Mouse (Mus musculus) forebrain, embryonic 15.5 days (tissue): ENCODE data around the gene Musk. TPM values are rescaled to one million over a fixed set of nuclear protein-coding genes. Genes with fewer than 3 reads are reported as not detected.

Experiments
- ATAC-seq: fragments of 200-750 bp; cut with Nextera tagmentation; replicated peaks from 2 replicates; pipeline ENCODE4 v1.8.0; 2017; ENCODE audit warnings: mild to moderate bottlenecking, moderate TSS enrichment, moderate library complexity
- H3K27ac ChIP-seq: fragments of 300-500 bp; sonication (generic); replicated peaks from 2 replicates; pipeline ENCODE4 v1.5.1; 2015; ENCODE audit warnings: mild to moderate bottlenecking, inconsistent platforms
- H3K27me3 ChIP-seq: fragments of 300-500 bp; sonication (generic); 2 replicates; pipeline ENCODE4 v1.6.1; 2015; ENCODE audit warnings: inconsistent platforms
- H3K36me3 ChIP-seq: fragments of 300-500 bp; sonication (generic); 2 replicates; pipeline ENCODE4 v1.6.1; 2015; ENCODE audit warnings: mild to moderate bottlenecking, inconsistent platforms
- H3K4me1 ChIP-seq: fragments of 300-500 bp; sonication (generic); 2 replicates; pipeline ENCODE4 v1.6.1; 2015; ENCODE audit warnings: inconsistent platforms
- H3K4me2 ChIP-seq: fragments of 300-500 bp; sonication (generic); replicated peaks from 2 replicates; pipeline ENCODE4 v1.6.1; 2015; ENCODE audit warnings: mild to moderate bottlenecking, inconsistent platforms
- H3K4me3 ChIP-seq: fragments of 300-500 bp; sonication (generic); 2 replicates; pipeline ENCODE4 v1.5.1; 2015; ENCODE audit warnings: mild to moderate bottlenecking, inconsistent platforms
- H3K9ac ChIP-seq: fragments of 300-500 bp; sonication (generic); replicated peaks from 2 replicates; pipeline ENCODE4 v1.6.1; 2015; ENCODE audit warnings: mild to moderate bottlenecking, inconsistent platforms
- H3K9me3 ChIP-seq: fragments of 300-500 bp; sonication (generic); 2 replicates; pipeline ENCODE4 v1.6.1; 2016; ENCODE audit warnings: inconsistent platforms
- WGBS: fragments of 180-500 bp; shearing (Covaris S2); methylation state at CpG from one replicate; pipeline ENCODE4 v1.1.7; 2015; ENCODE audit warnings: mixed read lengths; 5-methylcytosine and 5-hydroxymethylcytosine counted together
- polyA plus RNA-seq: library from polyadenylated mRNA; unstranded; fragments of >200 nt; fragmentation: Nextera tagmentation; extraction: Ambion mirVana; gene quantifications from 2 replicates; pipeline ENCODE4 v1.2.1, GENCODE M21; 2015

Gene Musk
- polyA plus RNA-seq, 1 experiment from 2014 or later: 0.13 TPM

- 82% methylated on average over 6 of the region's 6 CpGs for WGBS
- H3K4me1 ChIP-seq: no peaks in the 10 kb centered on the region
Measured at GRCm38 (mm10) chr4:58278368-58278767, 7.4 kb upstream of the Musk start.

GRCm38 (mm10) chr4:58280121-58280520 lies 5.6 kb upstream of the Musk start:
- H3K4me2 ChIP-seq: no peak overlapping the region
- WGBS: 82% methylated on average over 2 of the region's 2 CpGs
- no peak for ATAC-seq
- no peaks in the 10 kb centered on the region for H3K9me3 ChIP-seq
- no peaks in the 10 kb centered on the region for H3K4me1 ChIP-seq
- H3K4me3 ChIP-seq: no peak overlapping the region
- H3K27ac ChIP-seq: no peak overlapping the region
- H3K9ac ChIP-seq: no peak overlapping the region
- no peaks in the 10 kb centered on the region for H3K27me3 ChIP-seq
- H3K36me3 ChIP-seq: no peaks in the 10 kb centered on the region

More at GRCm38 (mm10) chr4:58278368-58278767, 7.4 kb upstream of the Musk start:
- no peaks in the 10 kb centered on the region for H3K36me3 ChIP-seq
- no peak overlapping the region for H3K4me2 ChIP-seq
- H3K9me3 ChIP-seq: no peaks in the 10 kb centered on the region
- H3K4me3 ChIP-seq: no peak overlapping the region
- no peak overlapping the region for H3K27ac ChIP-seq
- no peaks in the 10 kb centered on the region for H3K27me3 ChIP-seq
- no peak for ATAC-seq
- no peak overlapping the region for H3K9ac ChIP-seq

- WGBS: 84% methylated on average over 9 of the region's 9 CpGs
- Histone ChIP-seq H3K4me2 (no peak overlapping the region), H3K9ac (no peak overlapping the region), H3K27ac (no peak overlapping the region), H3K4me3 (no peak overlapping the region), H3K4me1 (no peaks in the 10 kb centered on the region), H3K27me3 (no peaks in the 10 kb centered on the region), H3K36me3 (no peaks in the 10 kb centered on the region), H3K9me3 (no peaks in the 10 kb centered on the region)
- no peak for ATAC-seq
Measured at GRCm38 (mm10) chr4:58286368-58287090, 769 bp downstream of the Musk start.

GRCm38 (mm10) chr4:58288753-58289152 lies 3.0 kb downstream of the Musk start:
- H3K9me3 ChIP-seq: no peaks in the 10 kb centered on the region
- no peaks in the 10 kb centered on the region for H3K4me1 ChIP-seq
- no peak overlapping the region for H3K4me3 ChIP-seq
- H3K27me3 ChIP-seq: no peaks in the 10 kb centered on the region
- H3K4me2 ChIP-seq: no peak overlapping the region
- ATAC-seq: no peak
- no peak overlapping the region for H3K9ac ChIP-seq
- no peaks in the 10 kb centered on the region for H3K36me3 ChIP-seq
- 91% methylated on average over 5 of the region's 5 CpGs for WGBS
- no peak overlapping the region for H3K27ac ChIP-seq

- Histone ChIP-seq H3K27ac (no peak overlapping the region), H3K36me3 (no peaks in the 10 kb centered on the region), H3K4me3 (no peak overlapping the region), H3K9ac (no peak overlapping the region), H3K4me2 (no peak overlapping the region), H3K27me3 (no peaks in the 10 kb centered on the region), H3K4me1 (no peaks in the 10 kb centered on the region), H3K9me3 (no peaks in the 10 kb centered on the region)
- ATAC-seq: no peak
- 59% methylated on average over 1 of the region's 1 CpGs for WGBS
Measured at GRCm38 (mm10) chr4:58291828-58292227, 6.1 kb downstream of the Musk start.

GRCm38 (mm10) chr4:58293099-58293498 lies 7.3 kb downstream of the Musk start:
- no peaks in the 10 kb centered on the region for H3K9me3 ChIP-seq
- H3K4me3 ChIP-seq: no peak overlapping the region
- 88% methylated on average over 3 of the region's 3 CpGs for WGBS
- no peak overlapping the region for H3K9ac ChIP-seq
- no peaks in the 10 kb centered on the region for H3K27me3 ChIP-seq
- H3K4me1 ChIP-seq: no peaks in the 10 kb centered on the region
- no peak overlapping the region for H3K27ac ChIP-seq
- H3K36me3 ChIP-seq: no peaks in the 10 kb centered on the region
- H3K4me2 ChIP-seq: no peak overlapping the region
- no peak for ATAC-seq

GRCm38 (mm10) chr4:58303862-58304261 lies 18.1 kb downstream of the Musk start:
- ATAC-seq: no peak
- no peaks in the 10 kb centered on the region for H3K4me1 ChIP-seq
- H3K4me2 ChIP-seq: no peak overlapping the region
- H3K9ac ChIP-seq: no peak overlapping the region
- H3K36me3 ChIP-seq: no peaks in the 10 kb centered on the region
- no peaks in the 10 kb centered on the region for H3K9me3 ChIP-seq
- H3K27ac ChIP-seq: no peak overlapping the region
- H3K27me3 ChIP-seq: no peaks in the 10 kb centered on the region
- H3K4me3 ChIP-seq: no peak overlapping the region
- WGBS: 91% methylated on average over 5 of the region's 5 CpGs

GRCm38 (mm10) chr4:58304564-58304963 lies 18.8 kb downstream of the Musk start:
- no peaks in the 10 kb centered on the region for H3K36me3 ChIP-seq
- WGBS: 50% methylated on average over 7 of the region's 7 CpGs
- H3K9ac ChIP-seq: no peak overlapping the region
- no peak overlapping the region for H3K4me2 ChIP-seq
- no peak overlapping the region for H3K27ac ChIP-seq
- H3K4me3 ChIP-seq: no peak overlapping the region
- H3K27me3 ChIP-seq: no peaks in the 10 kb centered on the region
- H3K9me3 ChIP-seq: no peaks in the 10 kb centered on the region
- no peak for ATAC-seq
- H3K4me1 ChIP-seq: no peaks in the 10 kb centered on the region

- no peak overlapping the region for H3K4me2 ChIP-seq
- H3K36me3 ChIP-seq: no peaks in the 10 kb centered on the region
- no peaks in the 10 kb centered on the region for H3K9me3 ChIP-seq
- H3K4me1 ChIP-seq: no peaks in the 10 kb centered on the region
- H3K27me3 ChIP-seq: no peaks in the 10 kb centered on the region
- WGBS: 79% methylated on average over 2 of the region's 2 CpGs
- H3K4me3 ChIP-seq: no peak overlapping the region
- ATAC-seq: no peak
- no peak overlapping the region for H3K9ac ChIP-seq
- no peak overlapping the region for H3K27ac ChIP-seq
Measured at GRCm38 (mm10) chr4:58307421-58307820, 21.7 kb downstream of the Musk start.

GRCm38 (mm10) chr4:58313344-58313743 lies 27.6 kb downstream of the Musk start:
- Histone ChIP-seq H3K4me1 (no peaks in the 10 kb centered on the region), H3K4me2 (no peak overlapping the region), H3K27ac (no peak overlapping the region), H3K9ac (no peak overlapping the region), H3K4me3 (no peak overlapping the region), H3K9me3 (no peaks in the 10 kb centered on the region), H3K27me3 (no peaks in the 10 kb centered on the region), H3K36me3 (no peaks in the 10 kb centered on the region)
- WGBS: 65% methylated on average over 1 of the region's 1 CpGs
- ATAC-seq: no peak

GRCm38 (mm10) chr4:58314942-58315508 lies 29.3 kb downstream of the Musk start:
- Histone ChIP-seq H3K27me3 (no peaks in the 10 kb centered on the region), H3K27ac (no peak overlapping the region), H3K4me3 (no peak overlapping the region), H3K9me3 (no peaks in the 10 kb centered on the region), H3K36me3 (no peaks in the 10 kb centered on the region), H3K4me2 (no peak overlapping the region), H3K9ac (no peak overlapping the region), H3K4me1 (no peaks in the 10 kb centered on the region)
- WGBS: 71% methylated on average over 4 of the region's 4 CpGs
- ATAC-seq: no peak

GRCm38 (mm10) chr4:58317536-58317935 lies 31.8 kb downstream of the Musk start:
- 84% methylated on average over 3 of the region's 3 CpGs for WGBS
- H3K9me3 ChIP-seq: no peaks in the 10 kb centered on the region
- no peak for ATAC-seq
- no peak overlapping the region for H3K4me2 ChIP-seq
- H3K4me1 ChIP-seq: no peaks in the 10 kb centered on the region
- no peaks in the 10 kb centered on the region for H3K36me3 ChIP-seq
- H3K27ac ChIP-seq: no peak overlapping the region
- no peak overlapping the region for H3K9ac ChIP-seq
- H3K4me3 ChIP-seq: no peak overlapping the region
- no peaks in the 10 kb centered on the region for H3K27me3 ChIP-seq

GRCm38 (mm10) chr4:58320293-58320692 lies 34.5 kb downstream of the Musk start:
- no peak overlapping the region for H3K4me3 ChIP-seq
- no peak for ATAC-seq
- H3K27ac ChIP-seq: no peak overlapping the region
- no peak overlapping the region for H3K4me2 ChIP-seq
- WGBS: 79% methylated on average over 4 of the region's 4 CpGs
- H3K27me3 ChIP-seq: no peaks in the 10 kb centered on the region
- H3K9me3 ChIP-seq: no peaks in the 10 kb centered on the region
- H3K36me3 ChIP-seq: no peaks in the 10 kb centered on the region
- H3K4me1 ChIP-seq: no peaks in the 10 kb centered on the region
- no peak overlapping the region for H3K9ac ChIP-seq
